Comparison of ENCODE assay signal across 9 mouse cellular contexts in genomic region chr5:143047586-143047985, GRCm38 (mm10).
DNase-seq lines count a peak whose midpoint lies in the region; ATAC-seq and TF ChIP-seq lines count a peak whose summit lies in the region.
"Had no signal": no experiment of that assay in that cellular context is flagged by ENCODE, and none has a peak within 500 bp of the region (broad histone marks: within the 10 kb centered on the region; RNA-seq: fewer than 3 reads in every experiment).

No protein-coding gene starts in this region.

- H3K9ac ChIP-seq in intestine, embryonic 14.5 days (ENCODE audit: low read length): no peak overlapping the region
- H3K9ac ChIP-seq in neural tube, embryonic 15.5 days (replicated peaks): peak overlapping the region; percentile 24; the same call in 1 of the 2 replicates

- TF ChIP-seq CTCF in left cerebral cortex, adult 2 months (IDR thresholded peaks at IDR 0.05): no peak

- no peak overlapping the region for H3K4me2 ChIP-seq in intestine, embryonic 14.5 days (ENCODE audit: low read length)
- no peak overlapping the region for H3K4me2 ChIP-seq in neural tube, embryonic 15.5 days

- peaks cover 33% of the 10 kb centered on the region for H3K36me3 ChIP-seq in intestine, embryonic 14.5 days (ENCODE audit: control insufficient read depth, insufficient read depth, low read length)
- 0 out of 2 replicates have a peak, but pooled peaks cover 4% of the 10 kb centered on the region for H3K36me3 ChIP-seq in neural tube, embryonic 15.5 days

- no peaks in the 10 kb centered on the region for H3K9me3 ChIP-seq in intestine, embryonic 14.5 days (ENCODE audit: control insufficient read depth, low read length)
- no peaks in the 10 kb centered on the region for H3K9me3 ChIP-seq in neural tube, embryonic 15.5 days (replicated peaks)

- peaks cover 23% of the 10 kb centered on the region for H3K4me1 ChIP-seq in intestine, embryonic 14.5 days (replicated peaks; ENCODE audit: control insufficient read depth, insufficient read depth, low read length)
- H3K4me1 ChIP-seq in neural tube, embryonic 15.5 days: peaks cover 43% of the 10 kb centered on the region

- peak overlapping the region; percentile 36; the same call in 1 of the 2 replicates for H3K27ac ChIP-seq in left cerebral cortex, adult 2 months
- H3K27ac ChIP-seq in intestine, embryonic 14.5 days (ENCODE audit: low read depth): peak overlapping the region; percentile 51
- H3K27ac ChIP-seq in neural tube, embryonic 15.5 days (replicated peaks): peak overlapping the region; percentile 83

- 81% methylated on average over 1 of the region's 1 CpGs for WGBS in intestine, embryonic 14.5 days
- WGBS in neural tube, embryonic 15.5 days: 93% methylated on average over 1 of the region's 1 CpGs

- no peak overlapping the region for H3K4me3 ChIP-seq in left cerebral cortex, adult 2 months
- H3K4me3 ChIP-seq in intestine, embryonic 14.5 days (ENCODE audit: low read depth, low read length): no peak overlapping the region
- no peak overlapping the region for H3K4me3 ChIP-seq in neural tube, embryonic 15.5 days (replicated peaks)

- ATAC-seq in intestine, embryonic 14.5 days (replicated peaks; ENCODE audit: low FRiP score, low TSS enrichment, low read depth): no peak
- no peak for ATAC-seq in neural tube, embryonic 15.5 days (ENCODE audit: low FRiP score)

- intact Hi-C loops in left cerebral cortex, adult 2 months (cut with DNase I): no loop called here

- peak; percentile 67 for DNase-seq in adrenal gland, adult 2 months
- DNase-seq in adrenal gland, postnatal 4 days (ENCODE audit: low spot score in 2 of 2): no peak
- DNase-seq in left cerebral cortex, adult 2 months (ENCODE audit: extremely low spot score in 1 of 2, low spot score in 2 of 2): no peak
- DNase-seq in left cerebral cortex, adult 11 months (ENCODE audit: low spot score): no peak
- no peak for DNase-seq in intestine, embryonic 14.5 days (ENCODE audit: low spot score)
- DNase-seq in ovary, postnatal 36 days (ENCODE audit: low spot score): no peak
- DNase-seq in embryo, embryonic 9.5 days (ENCODE audit: extremely low spot score): no peak
- DNase-seq: thymus, postnatal 14 days had no signal

- no peaks in the 10 kb centered on the region for H3K27me3 ChIP-seq in intestine, embryonic 14.5 days (replicated peaks; ENCODE audit: control insufficient read depth, insufficient read depth, low read length)
- H3K27me3 ChIP-seq in neural tube, embryonic 15.5 days (replicated peaks): no peaks in the 10 kb centered on the region
